ENCODE assay signal across 14 mouse cellular contexts in the genomic region with DNA sequence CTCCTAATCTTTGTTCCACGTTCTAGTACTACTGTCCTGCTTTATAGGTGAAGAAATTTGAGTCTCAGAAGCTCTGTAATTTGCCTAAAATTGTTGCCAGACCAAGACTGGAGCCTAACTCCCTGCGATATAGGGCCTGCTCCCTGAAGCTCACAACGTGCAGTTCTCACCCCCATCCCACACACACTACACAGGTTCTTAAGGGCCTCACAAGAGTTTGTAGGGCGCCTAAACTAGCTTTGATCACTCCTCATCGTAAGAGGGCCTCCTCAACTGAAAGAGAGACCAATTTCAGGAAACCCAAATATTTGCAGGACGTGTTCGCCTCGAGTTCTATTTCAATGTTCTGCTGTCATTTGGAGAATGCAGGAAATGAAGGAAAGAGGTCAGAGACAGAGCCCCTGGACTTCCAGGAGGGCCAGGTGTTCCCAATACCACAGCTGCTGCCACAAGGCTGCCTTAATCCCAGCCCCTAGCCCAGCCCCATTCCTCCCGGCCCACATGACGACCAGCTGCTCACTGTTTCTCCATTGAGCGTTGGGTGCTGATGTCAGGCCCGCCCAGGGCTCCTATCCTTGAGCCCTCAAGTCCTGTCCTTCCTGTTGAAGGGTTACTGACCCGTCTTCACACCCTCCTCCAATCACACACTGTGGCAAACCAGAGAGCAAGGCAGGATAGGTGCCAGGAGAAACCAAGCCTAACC. TPM values are rescaled to one million over a fixed set of nuclear protein-coding genes. Genes with fewer than 3 reads are reported as not detected.
DNase-seq lines count a peak whose midpoint lies in the region; ATAC-seq and TF ChIP-seq lines count a peak whose summit lies in the region.
"Had no signal": no experiment of that assay in that cellular context is flagged by ENCODE, and none has a peak within 500 bp of the region (broad histone marks: within the 10 kb centered on the region; RNA-seq: fewer than 3 reads in every experiment).

No protein-coding gene starts in this region.

- no peaks in the 10 kb centered on the region for H3K9me3 ChIP-seq in forebrain, embryonic 10.5 days
- H3K9me3 ChIP-seq in forebrain, embryonic 13.5 days (replicated peaks) = no peaks in the 10 kb centered on the region
- no peaks in the 10 kb centered on the region for H3K9me3 ChIP-seq in stomach, embryonic 16.5 days (replicated peaks; ENCODE audit: control insufficient read depth, low read length)
- H3K9me3 ChIP-seq in stomach, postnatal 0 days (ENCODE audit: control insufficient read depth, low read length) = no peaks in the 10 kb centered on the region
- H3K9me3 ChIP-seq in kidney, embryonic 14.5 days (ENCODE audit: control insufficient read depth, low read length) = no peaks in the 10 kb centered on the region

- no peaks in the 10 kb centered on the region for H3K36me3 ChIP-seq in forebrain, embryonic 10.5 days (replicated peaks)
- H3K36me3 ChIP-seq in forebrain, embryonic 13.5 days (ENCODE audit: poor library complexity, severe bottlenecking) = no peaks in the 10 kb centered on the region
- H3K36me3 ChIP-seq in stomach, embryonic 16.5 days (ENCODE audit: control insufficient read depth, insufficient read depth, low read length) = no peaks in the 10 kb centered on the region
- no peaks in the 10 kb centered on the region for H3K36me3 ChIP-seq in stomach, postnatal 0 days (ENCODE audit: control insufficient read depth, insufficient read depth, low read length)
- H3K36me3 ChIP-seq in kidney, embryonic 14.5 days (ENCODE audit: control insufficient read depth, insufficient read depth, low read length) = no peaks in the 10 kb centered on the region

- H3K4me3 ChIP-seq in forebrain, embryonic 10.5 days = no peak overlapping the region
- H3K4me3 ChIP-seq in forebrain, embryonic 13.5 days = no peak overlapping the region
- H3K4me3 ChIP-seq in stomach, embryonic 16.5 days (replicated peaks; ENCODE audit: low read length) = no peak overlapping the region
- no peak overlapping the region for H3K4me3 ChIP-seq in stomach, postnatal 0 days (ENCODE audit: low read depth, low read length)
- no peak overlapping the region for H3K4me3 ChIP-seq in kidney, embryonic 14.5 days (ENCODE audit: low read length)
- H3K4me3 ChIP-seq: left cerebral cortex, adult 2 months had no signal

- no peak overlapping the region for H3K4me2 ChIP-seq in forebrain, embryonic 13.5 days
- no peak overlapping the region for H3K4me2 ChIP-seq in stomach, embryonic 16.5 days (ENCODE audit: low read depth, low read length)
- no peak overlapping the region for H3K4me2 ChIP-seq in stomach, postnatal 0 days (replicated peaks; ENCODE audit: low read depth)
- no peak overlapping the region for H3K4me2 ChIP-seq in kidney, embryonic 14.5 days (replicated peaks; ENCODE audit: low read depth, low read length)
- H3K4me2 ChIP-seq: liver, embryonic 11.5 days had no signal

- no peak overlapping the region for H3K9ac ChIP-seq in forebrain, embryonic 13.5 days
- no peak overlapping the region for H3K9ac ChIP-seq in stomach, embryonic 16.5 days (ENCODE audit: low read length)
- H3K9ac ChIP-seq in stomach, postnatal 0 days (ENCODE audit: low read length) = no peak overlapping the region
- no peak overlapping the region for H3K9ac ChIP-seq in kidney, embryonic 14.5 days (ENCODE audit: low read depth, low read length)

- no peaks in the 10 kb centered on the region for H3K27me3 ChIP-seq in forebrain, embryonic 10.5 days (ENCODE audit: poor library complexity, severe bottlenecking)
- no peaks in the 10 kb centered on the region for H3K27me3 ChIP-seq in forebrain, embryonic 13.5 days
- H3K27me3 ChIP-seq in stomach, embryonic 16.5 days (ENCODE audit: control insufficient read depth, insufficient read depth, low read length) = no peaks in the 10 kb centered on the region
- no peaks in the 10 kb centered on the region for H3K27me3 ChIP-seq in stomach, postnatal 0 days (ENCODE audit: control insufficient read depth, insufficient read depth, low read length)
- H3K27me3 ChIP-seq in kidney, embryonic 14.5 days (ENCODE audit: control insufficient read depth, insufficient read depth, low read length) = no peaks in the 10 kb centered on the region

- no peak for DNase-seq in forebrain, embryonic 10.5 days (ENCODE audit: extremely low spot score, low spot score)
- DNase-seq in kidney, postnatal 10 days = peak; percentile 22
- no peak for DNase-seq in kidney, adult 11 months
- DNase-seq in stomach, postnatal 0 days (ENCODE audit: low spot score) = no peak
- DNase-seq in layer of hippocampus, postnatal 25 days (ENCODE audit: extremely low spot score in 1 of 2, low spot score in 1 of 2) = no peak
- DNase-seq: cerebellum, adult 2 months; kidney, adult 2 months; right cerebral cortex, postnatal 14 days had no signal

- peaks cover 7% of the 10 kb centered on the region for H3K4me1 ChIP-seq in forebrain, embryonic 10.5 days
- H3K4me1 ChIP-seq in forebrain, embryonic 13.5 days = peaks cover 17% of the 10 kb centered on the region
- H3K4me1 ChIP-seq in stomach, embryonic 16.5 days (ENCODE audit: control insufficient read depth, insufficient read depth, low read length) = peaks cover 6% of the 10 kb centered on the region; the same call in 1 of the 2 replicates
- no peaks in the 10 kb centered on the region for H3K4me1 ChIP-seq in stomach, postnatal 0 days (replicated peaks; ENCODE audit: control insufficient read depth, insufficient read depth)
- H3K4me1 ChIP-seq in kidney, embryonic 14.5 days (ENCODE audit: control insufficient read depth, insufficient read depth, low read length) = 0 out of 2 replicates have a peak, but pooled peaks cover 5% of the 10 kb centered on the region

- H3K27ac ChIP-seq in forebrain, embryonic 10.5 days = peak overlapping the region; percentile 35; the same call in 1 of the 2 replicates
- H3K27ac ChIP-seq in forebrain, embryonic 13.5 days = no peak overlapping the region
- H3K27ac ChIP-seq in stomach, embryonic 16.5 days (ENCODE audit: low read length) = no peak overlapping the region
- H3K27ac ChIP-seq in stomach, postnatal 0 days (replicated peaks) = no peak overlapping the region
- H3K27ac ChIP-seq in kidney, embryonic 14.5 days (ENCODE audit: low read depth, low read length) = no peak overlapping the region; the same call in 1 of the 2 replicates
- H3K27ac ChIP-seq: left cerebral cortex, adult 2 months had no signal

- 73% methylated on average over 13 of the region's 13 CpGs for WGBS in forebrain, embryonic 10.5 days
- WGBS in forebrain, embryonic 13.5 days = 82% methylated on average over 13 of the region's 13 CpGs
- WGBS in stomach, embryonic 16.5 days = 47% methylated on average over 13 of the region's 13 CpGs
- 49% methylated on average over 13 of the region's 13 CpGs for WGBS in stomach, postnatal 0 days
- WGBS in kidney, embryonic 14.5 days = 64% methylated on average over 13 of the region's 13 CpGs

- no peak for ATAC-seq in forebrain, embryonic 13.5 days
- peak; percentile 25; the same call in 1 of the 2 replicates for ATAC-seq in stomach, embryonic 16.5 days (ENCODE audit: insufficient read depth, low FRiP score)
- no peak for ATAC-seq in stomach, postnatal 0 days (ENCODE audit: low FRiP score, low TSS enrichment)
- no peak for ATAC-seq in kidney, embryonic 14.5 days (ENCODE audit: low FRiP score, low TSS enrichment)

- no peak for TF ChIP-seq EP300 in stomach, postnatal 0 days (optimal IDR thresholded peaks at IDR 0.05)

- no peak for TF ChIP-seq CTCF in stomach, postnatal 0 days (IDR thresholded peaks at IDR 0.05; ENCODE audit: low read depth)

RNA-seq across cellular contexts. Expression of a gene that starts 40.1 kb away (rescaled TPM):
- polyA plus RNA-seq in forebrain, embryonic 10.5 days (2016; fragmentation: Nextera tagmentation; extraction: Ambion mirVana) = 10.6 and 11.3 TPM in 2 replicates
- polyA plus RNA-seq in forebrain, embryonic 13.5 days (2015; fragmentation: Nextera tagmentation; extraction: Ambion mirVana) = 11.5 and 12.2 TPM in 2 replicates
- polyA plus RNA-seq in stomach, embryonic 16.5 days (2015; fragmentation: Nextera tagmentation; extraction: Ambion mirVana) = 15.5 and 16.2 TPM in 2 replicates
- 20.7 and 21.0 TPM in 2 replicates for polyA plus RNA-seq in stomach, postnatal 0 days (2015; fragmentation: Nextera tagmentation; extraction: Ambion mirVana)
- 10 to 100 TPM; 14.4 to 14.7 TPM for total RNA-seq in layer of hippocampus, postnatal 25 days (2021)
- 17.7 and 20.7 TPM in 2 replicates for polyA plus RNA-seq in kidney, embryonic 14.5 days (2014; fragmentation: Nextera tagmentation; extraction: Ambion mirVana)
- total RNA-seq: megakaryocyte progenitor cell, adult 5-6 weeks had no signal
